Mouse (Mus musculus) liver, embryonic 11.5 days (tissue): ENCODE measurements around the gene Nsa2. TPM values are rescaled to one million over a fixed set of nuclear protein-coding genes. Genes with fewer than 3 reads are reported as not detected.
A peak's percentile ranks its signal among the peaks of the same experiment; 100 is the strongest.

Source experiments
- ATAC-seq: fragments of 200-750 bp; cut with Nextera tagmentation; replicated peaks from 2 replicates; pipeline ENCODE4 v1.8.0; 2017; ENCODE audit warnings: moderate number of reproducible peaks, mild to moderate bottlenecking, moderate TSS enrichment, moderate library complexity; ENCODE audit not compliant: low FRiP score
- DNase-seq: peaks from one replicate; pipeline ENCODE4 v3.0.0-alpha.2; 2017; ENCODE audit warnings: low spot score
- H3K27ac ChIP-seq: fragments of 300-500 bp; sonication (generic); 2 replicates; pipeline ENCODE4 v1.5.1; 2014; ENCODE audit warnings: mild to moderate bottlenecking, low read depth, low read length, control low read depth
- H3K27me3 ChIP-seq: fragments of 300-500 bp; sonication (generic); replicated peaks from 2 replicates; pipeline ENCODE4 v1.6.1; 2014; ENCODE audit warnings: low read length, mixed read lengths; ENCODE audit not compliant: control insufficient read depth, insufficient read depth
- H3K36me3 ChIP-seq: fragments of 300-500 bp; sonication (generic); 2 replicates; pipeline ENCODE4 v1.6.1; 2014; ENCODE audit warnings: mild to moderate bottlenecking, low read length, moderate library complexity, mixed read lengths; ENCODE audit not compliant: control insufficient read depth, insufficient read depth
- H3K4me1 ChIP-seq: fragments of 300-500 bp; sonication (generic); replicated peaks from 2 replicates; pipeline ENCODE4 v1.6.1; 2014; ENCODE audit warnings: low read length, mixed read lengths; ENCODE audit not compliant: control insufficient read depth, insufficient read depth
- H3K4me2 ChIP-seq: fragments of 300-500 bp; sonication (generic); 2 replicates; pipeline ENCODE4 v1.6.1; 2014; ENCODE audit warnings: mild to moderate bottlenecking, control low read depth, moderate library complexity
- H3K4me3 ChIP-seq: fragments of 300-500 bp; sonication (generic); 2 replicates; pipeline ENCODE4 v1.5.1; 2014; ENCODE audit warnings: low read depth, low read length, control low read depth
- H3K9ac ChIP-seq: fragments of 300-500 bp; sonication (generic); 2 replicates; pipeline ENCODE4 v1.6.1; 2014; ENCODE audit warnings: low read depth, low read length, control low read depth
- H3K9me3 ChIP-seq: fragments of 300-500 bp; sonication (generic); 2 replicates; pipeline ENCODE4 v1.6.1; 2016; ENCODE audit warnings: low read length, inconsistent platforms, mixed read lengths; ENCODE audit not compliant: control insufficient read depth
- WGBS: fragments of 180-500 bp; shearing (Covaris S2); extraction: QIAGEN DNeasy Blood & Tissue Kit; methylation state at CpG from one replicate; pipeline ENCODE4 v1.1.7; 2014; 5-methylcytosine and 5-hydroxymethylcytosine counted together
- polyA plus RNA-seq: library from polyadenylated mRNA; unstranded; fragments of >200 nt; fragmentation: Nextera tagmentation; extraction: Ambion mirVana; gene quantifications from 2 replicates; pipeline ENCODE4 v1.2.1, GENCODE M21; 2014

Nsa2 gene
- polyA plus RNA-seq: 75.6 and 82.3 TPM in 2 replicates

- DNase-seq: peak; percentile 87
- peak within 1 kb of the TSS; percentile 93 for H3K4me3 ChIP-seq
- peaks cover 10% of the 10 kb centered on the region; the same call in 1 of the 2 replicates for H3K36me3 ChIP-seq
- no peaks in the 10 kb centered on the region for H3K27me3 ChIP-seq
- H3K9ac ChIP-seq: peak within 1 kb of the TSS; percentile 95
- H3K4me1 ChIP-seq: no peaks in the 10 kb centered on the region; the same call in 1 of the 2 replicates
- ATAC-seq: peak; percentile 99
- no peaks in the 10 kb centered on the region for H3K9me3 ChIP-seq
- H3K4me2 ChIP-seq: peak within 1 kb of the TSS; percentile 82
- H3K27ac ChIP-seq: peak within 1 kb of the TSS; percentile 86
- under 1% methylated on average over 56 of the region's 57 CpGs for WGBS
These were observed at the start of gene Nsa2, which contains the start of gene Gfm2 for GRCm38 (mm10) chr13:97137466-97138400. TSS of gene Nsa2 (minus strand) at chr13:97137937. TSS of gene Gfm2 (plus strand) at chr13:97137937.

GRCm38 (mm10) chr13:97186346-97186745 lies 48.6 kb upstream of the Nsa2 start:
- no peak overlapping the region for H3K9ac ChIP-seq
- no peak overlapping the region for H3K27ac ChIP-seq
- 78% methylated on average over 4 of the region's 4 CpGs for WGBS
- no peaks in the 10 kb centered on the region for H3K36me3 ChIP-seq
- no peaks in the 10 kb centered on the region for H3K9me3 ChIP-seq
- no peak overlapping the region for H3K4me2 ChIP-seq
- no peak for ATAC-seq
- no peaks in the 10 kb centered on the region for H3K4me1 ChIP-seq
- no peak for DNase-seq
- no peak overlapping the region for H3K4me3 ChIP-seq
- H3K27me3 ChIP-seq: no peaks in the 10 kb centered on the region

DNA sequence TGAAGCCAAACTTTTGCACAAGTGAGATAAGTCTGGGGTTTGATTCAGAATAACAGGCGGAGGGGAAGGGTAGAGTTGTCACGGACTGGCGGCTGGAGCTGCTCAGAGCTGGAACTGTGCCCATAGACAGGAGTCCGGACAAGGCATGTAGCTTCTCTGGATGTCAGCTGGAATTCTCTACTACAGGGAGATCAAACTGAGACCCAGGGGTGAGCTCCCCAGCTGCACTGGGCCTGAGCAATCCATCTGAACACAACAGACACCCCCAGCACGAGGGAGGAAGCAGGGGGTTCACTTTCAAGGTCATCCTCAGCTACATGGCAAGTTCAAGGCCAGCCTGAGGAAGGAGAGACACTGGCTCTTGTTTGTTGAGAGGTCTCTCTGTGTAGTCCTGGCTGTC lies 46.9 kb upstream of the Nsa2 start:
- H3K4me3 ChIP-seq: no peak overlapping the region
- no peak overlapping the region for H3K27ac ChIP-seq
- H3K27me3 ChIP-seq: no peaks in the 10 kb centered on the region
- ATAC-seq (no peak), DNase-seq (no peak)
- 79% methylated on average over 5 of the region's 5 CpGs for WGBS
- no peak overlapping the region for H3K4me2 ChIP-seq
- H3K4me1 ChIP-seq: no peaks in the 10 kb centered on the region
- H3K36me3 ChIP-seq: peaks cover 5% of the 10 kb centered on the region; the same call in 1 of the 2 replicates
- no peaks in the 10 kb centered on the region for H3K9me3 ChIP-seq
- no peak overlapping the region for H3K9ac ChIP-seq

GRCm38 (mm10) chr13:97184168-97184567 lies 46.4 kb upstream of the Nsa2 start:
- no peaks in the 10 kb centered on the region for H3K27me3 ChIP-seq
- ATAC-seq (no peak), DNase-seq (no peak)
- no peak overlapping the region for H3K4me2 ChIP-seq
- no peak overlapping the region for H3K27ac ChIP-seq
- H3K36me3 ChIP-seq: peaks cover 6% of the 10 kb centered on the region; the same call in 1 of the 2 replicates
- H3K9me3 ChIP-seq: no peaks in the 10 kb centered on the region
- no peak overlapping the region for H3K4me3 ChIP-seq
- H3K9ac ChIP-seq: no peak overlapping the region
- no peaks in the 10 kb centered on the region for H3K4me1 ChIP-seq
- 76% methylated on average over 2 of the region's 2 CpGs for WGBS

DNA sequence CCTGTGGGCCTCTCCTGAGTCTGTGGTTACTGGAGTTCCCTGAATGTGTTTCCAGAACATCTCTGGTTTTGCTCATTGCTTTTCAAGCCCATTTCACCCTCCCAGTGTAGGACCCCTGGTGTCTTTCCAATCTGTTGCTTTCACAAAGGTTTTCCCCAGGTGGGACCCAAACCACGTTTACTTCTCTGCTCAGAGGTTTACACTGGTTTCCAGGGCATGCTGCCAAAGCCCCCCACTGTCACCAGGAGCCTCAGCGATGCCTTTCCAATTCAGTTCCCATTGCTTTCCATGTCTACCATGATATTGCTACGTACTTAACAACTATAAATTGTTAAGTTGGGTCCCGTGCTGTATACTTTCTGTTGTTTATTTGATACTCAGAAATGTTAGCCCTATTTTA lies 45.1 kb upstream of the Nsa2 start:
- ATAC-seq (no peak), DNase-seq (no peak)
- Histone ChIP-seq H3K9me3 (no peaks in the 10 kb centered on the region), H3K4me2 (no peak overlapping the region), H3K27ac (no peak overlapping the region), H3K4me1 (no peaks in the 10 kb centered on the region), H3K27me3 (no peaks in the 10 kb centered on the region), H3K4me3 (no peak overlapping the region), H3K9ac (no peak overlapping the region), H3K36me3 (peaks cover 6% of the 10 kb centered on the region; the same call in 1 of the 2 replicates)
- 74% methylated on average over 4 of the region's 4 CpGs for WGBS

GRCm38 (mm10) chr13:97180113-97180828 lies 42.5 kb upstream of the Nsa2 start:
- peaks cover 8% of the 10 kb centered on the region; the same call in 1 of the 2 replicates for H3K36me3 ChIP-seq
- 78% methylated on average over 6 of the region's 6 CpGs for WGBS
- no peak overlapping the region for H3K4me3 ChIP-seq
- DNase-seq: no peak
- no peaks in the 10 kb centered on the region for H3K27me3 ChIP-seq
- H3K4me2 ChIP-seq: no peak overlapping the region
- no peaks in the 10 kb centered on the region for H3K4me1 ChIP-seq
- no peak overlapping the region for H3K9ac ChIP-seq
- H3K9me3 ChIP-seq: no peaks in the 10 kb centered on the region
- no peak overlapping the region for H3K27ac ChIP-seq
- no peak for ATAC-seq

DNA sequence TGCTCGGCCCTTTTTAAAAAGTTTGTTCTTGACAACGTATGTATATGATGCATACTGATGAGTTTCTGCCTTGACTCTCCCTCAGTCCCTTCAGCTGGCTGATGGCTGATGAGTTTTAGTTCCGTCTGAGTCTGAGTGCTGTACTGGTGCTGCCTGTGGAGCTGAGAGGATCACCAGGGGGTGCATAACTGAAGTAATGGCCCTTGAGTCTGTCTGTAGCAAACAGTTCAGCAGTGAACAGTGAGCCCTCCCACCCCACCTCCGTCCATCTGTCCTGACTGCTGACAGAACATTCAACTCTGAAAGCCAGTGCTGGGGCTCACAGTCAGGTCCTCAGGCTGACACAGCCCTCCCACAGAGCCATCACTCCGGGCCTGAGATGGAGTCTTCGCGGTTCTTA lies 41.2 kb upstream of the Nsa2 start:
- H3K4me1 ChIP-seq: no peaks in the 10 kb centered on the region
- no peaks in the 10 kb centered on the region for H3K9me3 ChIP-seq
- H3K9ac ChIP-seq: no peak overlapping the region
- no peak overlapping the region for H3K4me3 ChIP-seq
- no peak for ATAC-seq
- H3K27ac ChIP-seq: no peak overlapping the region
- H3K36me3 ChIP-seq: peaks cover 12% of the 10 kb centered on the region; the same call in 1 of the 2 replicates
- WGBS: 84% methylated on average over 7 of the region's 7 CpGs
- DNase-seq: no peak
- no peaks in the 10 kb centered on the region for H3K27me3 ChIP-seq
- H3K4me2 ChIP-seq: no peak overlapping the region

- H3K9ac ChIP-seq: no peak overlapping the region
- ATAC-seq (no peak), DNase-seq (no peak)
- H3K9me3 ChIP-seq: no peaks in the 10 kb centered on the region
- WGBS: 95% methylated on average over 5 of the region's 5 CpGs
- H3K4me3 ChIP-seq: no peak overlapping the region
- no peak overlapping the region for H3K27ac ChIP-seq
- no peaks in the 10 kb centered on the region for H3K4me1 ChIP-seq
- H3K4me2 ChIP-seq: no peak overlapping the region
- no peaks in the 10 kb centered on the region for H3K27me3 ChIP-seq
- peaks cover 20% of the 10 kb centered on the region for H3K36me3 ChIP-seq
These were observed 39.0 kb upstream of the Nsa2 start for GRCm38 (mm10) chr13:97176731-97177130.
